Mouse (Mus musculus) neural tube, embryonic 13.5 days (tissue): ENCODE measurements around the gene Atf3. TPM values are rescaled to one million over a fixed set of nuclear protein-coding genes. Genes with fewer than 3 reads are reported as not detected.

Experiments used
- ATAC-seq: fragments of 200-750 bp; cut with Nextera tagmentation; 2 replicates; pipeline ENCODE4 v1.8.0; 2017; ENCODE audit warnings: low read depth, mild to moderate bottlenecking, moderate TSS enrichment, moderate library complexity
- H3K27ac ChIP-seq: fragments of 300-500 bp; sonication (generic); replicated peaks from 2 replicates; pipeline ENCODE4 v1.5.1; 2015; ENCODE audit warnings: moderate library complexity, mild to moderate bottlenecking, inconsistent platforms
- H3K27me3 ChIP-seq: fragments of 300-500 bp; sonication (generic); 2 replicates; pipeline ENCODE4 v1.6.1; 2015; ENCODE audit warnings: mild to moderate bottlenecking, inconsistent platforms
- H3K36me3 ChIP-seq: fragments of 300-500 bp; sonication (generic); 2 replicates; pipeline ENCODE4 v1.6.1; 2015; ENCODE audit warnings: mild to moderate bottlenecking, inconsistent platforms
- H3K4me1 ChIP-seq: fragments of 300-500 bp; sonication (generic); replicated peaks from 2 replicates; pipeline ENCODE4 v1.6.1; 2015; ENCODE audit warnings: inconsistent platforms
- H3K4me2 ChIP-seq: fragments of 300-500 bp; sonication (generic); 2 replicates; pipeline ENCODE4 v1.6.1; 2015; ENCODE audit warnings: inconsistent platforms, mild to moderate bottlenecking, moderate library complexity
- H3K4me3 ChIP-seq: fragments of 300-500 bp; sonication (generic); 2 replicates; pipeline ENCODE4 v1.5.1; 2015; ENCODE audit warnings: mild to moderate bottlenecking, inconsistent platforms
- H3K9ac ChIP-seq: fragments of 300-500 bp; sonication (generic); 2 replicates; pipeline ENCODE4 v1.6.1; 2015; ENCODE audit warnings: moderate library complexity, mild to moderate bottlenecking, inconsistent platforms
- H3K9me3 ChIP-seq: fragments of 300-500 bp; sonication (generic); 2 replicates; pipeline ENCODE4 v1.6.1; 2016; ENCODE audit warnings: inconsistent platforms
- WGBS: fragments of 180-500 bp; shearing (Covaris S2); methylation state at CpG from one replicate; pipeline ENCODE4 v1.1.7; 2015; 5-methylcytosine and 5-hydroxymethylcytosine counted together
- polyA plus RNA-seq: library from polyadenylated mRNA; unstranded; fragments of >200 nt; fragmentation: Nextera tagmentation; extraction: Ambion mirVana; gene quantifications from 2 replicates; pipeline ENCODE4 v1.2.1, GENCODE M21; 2015

Gene Atf3
- polyA plus RNA-seq, 1 experiment from 2014 or later = 2.0 TPM

DNA sequence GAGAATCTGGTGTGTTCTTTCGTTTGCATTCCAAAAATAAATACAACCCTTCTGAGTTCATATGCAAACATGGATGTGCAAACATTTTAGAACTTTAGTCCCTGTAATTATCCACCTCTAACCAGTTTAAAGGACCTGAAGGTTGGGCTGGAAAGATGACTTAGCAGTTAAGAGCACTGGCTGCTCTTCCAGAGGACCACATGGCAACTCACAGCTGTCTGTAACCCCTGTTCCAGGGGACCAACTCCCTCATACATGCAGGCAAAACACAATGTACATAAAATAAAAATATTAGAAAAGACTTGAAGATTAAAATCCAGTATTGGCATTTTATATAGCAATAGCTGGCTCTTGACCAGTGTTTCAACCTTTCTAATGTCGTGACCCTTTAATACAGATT, 7.9 kb upstream of the Atf3 start:
- 92% methylated on average over 2 of the region's 2 CpGs for WGBS
- H3K9me3 ChIP-seq = no peaks in the 10 kb centered on the region

DNA sequence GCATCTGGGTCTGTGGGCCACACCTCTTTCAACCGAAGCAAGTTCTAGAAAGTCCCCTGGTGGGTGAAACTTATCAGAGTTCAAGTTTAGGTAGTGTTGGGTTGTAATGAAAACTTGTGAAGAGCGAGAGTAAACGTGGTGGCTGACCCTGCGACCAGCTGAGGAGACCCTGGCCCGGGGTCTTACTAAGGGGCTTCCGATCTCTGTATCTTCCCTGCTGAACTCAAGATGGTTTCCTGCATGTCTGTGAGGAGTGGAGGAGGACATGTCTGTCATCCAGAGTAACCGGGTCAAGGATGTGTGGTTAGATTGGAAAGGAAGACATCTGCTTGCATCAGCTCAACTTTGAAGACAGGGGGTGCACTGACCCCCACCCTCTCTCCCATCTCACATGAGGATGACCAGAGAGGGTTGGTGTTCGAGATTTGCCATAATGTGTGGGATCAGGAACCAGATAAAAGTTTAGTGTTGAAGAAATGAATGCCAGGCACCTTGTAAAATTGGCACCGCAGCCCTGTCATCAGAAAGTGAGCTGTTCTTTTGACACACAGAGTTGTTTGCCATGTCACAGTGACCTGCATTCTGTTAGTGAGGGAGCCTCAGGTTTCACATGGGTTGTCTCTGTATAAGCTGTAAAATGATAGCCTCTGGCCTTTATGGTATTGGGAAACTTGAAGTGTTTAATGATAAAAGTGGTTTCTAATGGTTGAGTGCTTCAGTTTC, 7.3 kb upstream of the Atf3 start:
- H3K36me3 ChIP-seq = no peaks in the 10 kb centered on the region
- H3K4me2 ChIP-seq = peak overlapping the region; percentile 98
- H3K27ac ChIP-seq = no peak overlapping the region
- no peaks in the 10 kb centered on the region for H3K27me3 ChIP-seq
- peak; percentile 25; the same call in 1 of the 2 replicates for ATAC-seq
- H3K9ac ChIP-seq = peak overlapping the region; percentile 92
- peaks cover 19% of the 10 kb centered on the region for H3K4me1 ChIP-seq
- peak overlapping the region; percentile 81 for H3K4me3 ChIP-seq
- no peaks in the 10 kb centered on the region for H3K9me3 ChIP-seq
- 59% methylated on average over 9 of the region's 9 CpGs for WGBS

More for the DNA sequence above, 7.9 kb upstream of the Atf3 start:
- Histone ChIP-seq H3K4me1 (peaks cover 19% of the 10 kb centered on the region), H3K9ac (no peak overlapping the region), H3K36me3 (no peaks in the 10 kb centered on the region), H3K4me2 (peak overlapping the region; percentile 98; the same call in 1 of the 2 replicates), H3K27ac (no peak overlapping the region), H3K27me3 (no peaks in the 10 kb centered on the region), H3K4me3 (no peak overlapping the region)
- no peak for ATAC-seq

DNA sequence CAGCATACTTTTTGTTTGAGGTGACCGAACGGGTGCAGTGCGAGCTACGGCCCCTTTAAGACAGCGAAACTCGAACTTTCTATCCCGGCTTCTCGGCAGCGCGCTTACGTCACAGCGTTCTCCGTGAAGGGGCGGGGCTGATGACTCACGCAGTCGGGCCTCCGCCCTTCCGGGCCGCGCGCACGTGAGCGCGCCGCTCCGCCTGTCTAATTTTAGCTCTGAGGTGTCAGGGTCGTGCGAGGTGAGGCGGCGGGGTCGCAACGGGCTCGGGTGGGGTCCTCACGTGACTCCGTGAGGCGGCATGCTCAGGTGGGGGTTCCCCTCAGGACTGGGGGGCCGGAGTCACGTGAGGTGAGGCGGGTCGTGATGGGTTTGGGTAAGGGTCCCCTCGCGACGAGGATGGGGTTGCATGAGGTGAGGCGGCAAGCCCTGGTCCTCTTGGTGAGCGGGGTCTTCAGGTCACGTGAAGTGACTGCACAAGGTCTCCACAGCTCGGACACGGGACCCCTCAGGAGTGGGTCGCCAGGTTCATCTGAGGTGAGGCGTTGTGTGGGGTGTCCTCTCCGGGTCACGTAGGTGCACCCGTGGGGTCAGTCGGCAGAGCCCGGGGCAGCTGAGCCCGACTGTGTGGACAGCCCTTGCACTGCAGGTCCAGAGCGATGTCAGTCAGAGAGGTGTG, 6.6 kb upstream of the Atf3 start:
- peak overlapping the region; percentile 76 for H3K27ac ChIP-seq
- WGBS = 2% methylated on average over 57 of the region's 57 CpGs

DNA sequence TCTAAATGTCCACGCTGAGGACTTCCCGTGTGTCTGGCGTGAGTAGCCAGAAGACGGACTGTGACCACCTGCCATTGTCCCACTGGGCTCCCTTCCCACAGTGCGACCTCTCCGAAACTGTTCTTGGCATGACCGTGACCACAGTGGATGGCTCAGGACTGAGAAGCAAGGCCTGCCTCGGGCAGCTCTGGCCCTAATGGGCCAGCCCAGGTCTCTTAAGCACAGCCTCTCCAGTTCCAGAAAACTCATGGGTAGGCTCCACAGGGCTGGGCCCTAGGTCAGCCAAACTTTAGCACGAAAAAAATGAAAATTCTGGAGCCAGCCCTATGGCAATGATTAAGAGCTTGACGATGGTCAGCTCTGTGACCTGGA, 6.1 kb upstream of the Atf3 start:
- Histone ChIP-seq H3K9ac (peak overlapping the region; percentile 92), H3K27ac (peak overlapping the region; percentile 15), H3K9me3 (no peaks in the 10 kb centered on the region), H3K4me3 (peak overlapping the region; percentile 81), H3K4me1 (peaks cover 19% of the 10 kb centered on the region), H3K4me2 (peak overlapping the region; percentile 98), H3K27me3 (no peaks in the 10 kb centered on the region), H3K36me3 (no peaks in the 10 kb centered on the region)
- peak; percentile 79 for ATAC-seq
- WGBS = 51% methylated on average over 10 of the region's 10 CpGs

More for the DNA sequence above, 6.6 kb upstream of the Atf3 start:
- Histone ChIP-seq H3K9ac (peak overlapping the region; percentile 92), H3K4me2 (peak overlapping the region; percentile 98), H3K4me3 (peak overlapping the region; percentile 81), H3K4me1 (peaks cover 19% of the 10 kb centered on the region), H3K36me3 (no peaks in the 10 kb centered on the region), H3K9me3 (no peaks in the 10 kb centered on the region), H3K27me3 (no peaks in the 10 kb centered on the region)
- peak; percentile 89 for ATAC-seq

DNA sequence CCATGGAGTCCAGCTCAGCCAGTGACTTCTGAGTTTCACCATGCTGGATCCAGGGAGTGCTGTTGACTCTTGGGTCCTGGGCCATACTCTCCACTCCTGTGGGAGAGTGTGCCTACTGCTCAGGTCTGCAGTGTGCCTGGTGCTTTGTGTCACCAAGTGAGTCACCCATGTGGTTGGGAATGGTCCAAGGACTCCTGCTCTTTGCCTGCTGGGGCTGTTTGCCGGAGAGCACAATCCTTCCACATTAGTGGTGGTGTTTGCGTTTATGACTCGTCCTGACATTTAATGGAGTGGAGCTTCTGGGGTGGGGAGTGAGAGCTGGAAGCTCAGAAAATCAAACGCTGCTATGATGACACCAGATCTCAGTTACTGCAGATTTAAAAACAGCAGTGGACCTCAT, 4.2 kb upstream of the Atf3 start:
- WGBS = 80% methylated on average over 4 of the region's 4 CpGs
- Histone ChIP-seq H3K9me3 (no peaks in the 10 kb centered on the region), H3K9ac (no peak overlapping the region), H3K4me3 (no peak overlapping the region), H3K36me3 (no peaks in the 10 kb centered on the region), H3K27ac (no peak overlapping the region), H3K4me1 (peaks cover 19% of the 10 kb centered on the region), H3K4me2 (no peak overlapping the region), H3K27me3 (no peaks in the 10 kb centered on the region)
- ATAC-seq = no peak

DNA sequence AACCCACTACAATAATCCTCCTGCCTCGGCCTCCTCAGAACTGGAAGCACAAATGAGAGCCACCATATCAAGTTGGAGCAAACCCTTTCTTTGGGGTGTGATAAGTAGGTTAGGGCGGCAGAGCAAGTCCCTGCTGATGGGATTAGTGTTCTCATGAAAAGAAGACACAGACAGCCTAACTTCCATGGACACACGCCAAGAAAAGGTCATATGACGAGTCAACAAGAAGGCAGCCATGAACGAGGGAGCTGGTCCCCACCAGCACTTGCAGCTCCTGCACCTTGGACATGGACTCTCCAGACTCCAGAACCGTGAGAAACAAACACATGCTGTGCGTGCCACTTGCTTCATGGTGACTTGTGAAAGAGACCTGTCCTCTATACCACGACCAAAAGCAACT, 2.7 kb upstream of the Atf3 start:
- 80% methylated on average over 8 of the region's 8 CpGs for WGBS
- no peak overlapping the region for H3K9ac ChIP-seq
- H3K4me2 ChIP-seq = no peak overlapping the region
- no peak overlapping the region for H3K27ac ChIP-seq
- H3K4me1 ChIP-seq = peaks cover 21% of the 10 kb centered on the region
- no peaks in the 10 kb centered on the region for H3K36me3 ChIP-seq
- H3K27me3 ChIP-seq = 0 out of 2 replicates have a peak, but pooled peaks cover 4% of the 10 kb centered on the region
- no peak for ATAC-seq
- H3K9me3 ChIP-seq = no peaks in the 10 kb centered on the region
- H3K4me3 ChIP-seq = no peak overlapping the region

DNA sequence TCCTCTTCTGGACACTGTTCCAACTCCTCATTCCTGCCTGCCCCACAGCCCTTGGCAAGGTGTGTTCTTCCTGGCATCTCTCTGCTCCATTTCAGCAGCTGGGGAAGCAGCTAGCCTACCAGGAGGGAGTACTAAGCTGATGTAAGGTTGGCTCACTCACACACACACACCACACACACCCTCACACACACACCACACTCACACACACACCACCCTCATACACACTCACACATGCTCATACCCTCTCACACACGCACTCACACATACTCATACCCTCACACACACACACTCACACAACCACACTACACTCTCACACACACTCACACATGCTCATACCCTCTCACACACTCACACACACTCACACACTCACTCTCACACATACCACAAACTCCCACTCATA, 1.9 kb upstream of the Atf3 start:
- Histone ChIP-seq H3K36me3 (no peaks in the 10 kb centered on the region), H3K9me3 (no peaks in the 10 kb centered on the region), H3K27me3 (peaks cover 6% of the 10 kb centered on the region; the same call in 1 of the 2 replicates), H3K27ac (no peak overlapping the region), H3K4me1 (peaks cover 13% of the 10 kb centered on the region), H3K4me3 (no peak overlapping the region), H3K4me2 (no peak overlapping the region), H3K9ac (no peak overlapping the region)
- ATAC-seq = no peak
- WGBS = 95% methylated on average over 1 of the region's 1 CpGs

DNA sequence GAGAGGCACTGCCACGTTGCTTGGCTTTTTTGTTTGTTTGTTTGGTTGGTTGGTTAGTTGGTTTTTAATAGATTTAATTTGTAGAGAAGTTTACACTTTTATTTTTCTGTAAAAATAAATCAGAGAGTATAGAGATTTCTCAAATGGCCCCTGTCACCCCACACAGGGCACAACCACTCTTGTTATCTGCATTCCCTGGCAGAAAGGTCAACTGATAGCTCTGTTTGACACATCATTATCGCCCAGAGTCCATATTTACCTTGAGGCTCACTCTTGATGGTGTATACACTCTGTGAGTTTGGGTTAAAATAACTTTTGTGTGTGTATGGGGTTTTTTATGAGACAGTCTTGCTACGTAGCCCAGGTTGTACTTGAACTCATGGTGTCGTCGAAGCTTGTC, 744 bp upstream of the Atf3 start:
- Histone ChIP-seq H3K27ac (no peak overlapping the region), H3K4me3 (no peak overlapping the region), H3K9me3 (no peaks in the 10 kb centered on the region), H3K4me2 (no peak overlapping the region), H3K27me3 (peaks cover 6% of the 10 kb centered on the region; the same call in 1 of the 2 replicates), H3K4me1 (peaks cover 7% of the 10 kb centered on the region; the same call in 1 of the 2 replicates), H3K9ac (no peak overlapping the region), H3K36me3 (no peaks in the 10 kb centered on the region)
- whole genome bisulfite sequencing = 85% methylated on average over 5 of the region's 5 CpGs
- no peak for ATAC-seq

DNA sequence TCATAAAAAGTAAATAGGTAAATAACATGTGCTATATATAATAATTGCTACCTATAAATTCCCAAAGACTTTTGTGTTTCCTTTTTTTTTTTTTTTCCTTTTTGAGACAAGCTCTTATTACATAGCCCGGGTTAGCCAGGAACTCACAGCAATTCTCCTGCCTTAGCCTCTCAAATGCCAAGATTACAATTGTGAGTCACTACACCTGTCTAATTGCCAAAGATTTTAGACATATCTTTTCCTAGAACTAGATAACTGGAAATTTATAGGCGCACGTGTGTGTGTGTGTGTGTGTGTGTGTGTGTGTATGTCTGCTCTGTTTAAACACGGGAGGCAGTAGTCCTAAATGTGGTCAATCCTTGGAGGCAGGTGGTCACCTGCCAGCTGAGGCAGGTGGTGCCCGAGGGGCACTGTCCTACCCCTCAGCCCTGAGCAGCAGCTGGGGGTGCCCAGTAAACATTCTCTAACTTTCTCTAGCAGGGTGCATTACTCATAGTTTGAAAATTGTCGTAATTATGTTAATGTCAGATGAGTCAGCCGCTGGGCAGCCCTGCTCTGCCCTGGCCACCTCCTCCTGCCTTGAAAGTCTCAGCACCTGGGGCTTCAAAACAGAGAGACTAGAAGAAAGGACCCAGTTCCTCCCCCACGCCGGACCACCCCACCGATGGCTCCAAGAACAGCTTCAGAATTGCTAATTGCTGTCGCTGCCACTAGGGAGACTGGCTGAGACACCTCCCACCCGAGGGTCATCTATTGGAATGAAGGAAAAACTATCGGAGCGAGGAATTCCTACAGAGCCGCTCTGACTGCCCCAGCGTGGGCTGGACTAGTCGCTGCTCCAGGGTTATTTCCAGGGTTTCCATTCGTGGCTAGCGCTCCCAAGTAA, 1.8 kb downstream of the Atf3 start:
- peak overlapping the region; percentile 23 for H3K4me2 ChIP-seq
- no peaks in the 10 kb centered on the region for H3K9me3 ChIP-seq
- peaks cover 5% of the 10 kb centered on the region; the same call in 1 of the 2 replicates for H3K4me1 ChIP-seq
- H3K36me3 ChIP-seq = no peaks in the 10 kb centered on the region
- peaks cover 6% of the 10 kb centered on the region; the same call in 1 of the 2 replicates for H3K27me3 ChIP-seq
- no peak overlapping the region for H3K9ac ChIP-seq
- 35% methylated on average over 19 of the region's 19 CpGs for WGBS
- no peak overlapping the region for H3K27ac ChIP-seq
- H3K4me3 ChIP-seq = no peak overlapping the region
- no peak for ATAC-seq

DNA sequence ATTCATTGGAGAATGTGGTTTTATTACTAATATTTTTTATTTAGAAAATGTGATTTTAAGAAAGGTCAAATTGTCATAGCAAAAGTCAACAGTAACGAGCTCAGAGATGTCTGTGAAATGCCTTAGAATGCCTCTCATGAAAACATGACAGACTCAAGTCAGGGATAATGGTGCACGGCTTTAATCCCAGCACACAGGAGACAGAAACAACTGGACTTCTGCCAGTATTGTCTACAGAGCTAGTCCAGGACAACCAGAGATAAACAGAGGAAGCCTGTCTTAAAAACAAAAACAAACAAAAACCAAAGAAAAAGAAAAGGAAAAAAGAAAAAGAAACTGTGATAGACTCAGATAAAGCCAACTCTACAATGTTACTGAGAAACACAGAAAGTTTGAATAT, 6.7 kb downstream of the Atf3 start:
- Histone ChIP-seq H3K4me1 (peaks cover under 1% of the 10 kb centered on the region; the same call in 1 of the 2 replicates), H3K9ac (no peak overlapping the region), H3K4me3 (no peak overlapping the region), H3K9me3 (no peaks in the 10 kb centered on the region), H3K4me2 (no peak overlapping the region), H3K27ac (no peak overlapping the region), H3K36me3 (no peaks in the 10 kb centered on the region), H3K27me3 (peaks cover 6% of the 10 kb centered on the region; the same call in 1 of the 2 replicates)
- WGBS = 65% methylated on average over 2 of the region's 2 CpGs
- ATAC-seq = no peak

DNA sequence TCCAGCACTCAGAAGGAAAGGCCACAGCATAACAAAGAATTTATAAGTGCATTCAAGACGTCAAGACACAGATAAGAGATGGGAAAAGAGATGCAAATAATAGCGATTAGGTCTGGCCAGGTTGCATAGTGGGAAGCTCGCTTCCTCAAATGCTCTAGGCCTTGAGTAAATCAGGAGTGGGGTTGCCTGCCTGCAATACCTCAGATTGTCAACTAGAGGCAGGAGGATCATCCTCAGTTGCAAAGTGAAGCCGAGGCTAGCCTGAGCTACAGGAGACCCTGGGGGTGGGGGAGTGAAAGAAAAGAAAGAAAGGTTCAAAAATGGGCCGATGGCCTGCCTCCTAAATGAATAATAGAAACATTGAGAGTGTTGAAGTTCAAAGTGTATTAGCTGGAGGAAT, 12.0 kb downstream of the Atf3 start:
- WGBS = 77% methylated on average over 5 of the region's 5 CpGs
- Histone ChIP-seq H3K36me3 (no peaks in the 10 kb centered on the region), H3K4me3 (no peak overlapping the region), H3K4me2 (no peak overlapping the region), H3K9me3 (no peaks in the 10 kb centered on the region), H3K27me3 (no peaks in the 10 kb centered on the region), H3K4me1 (no peaks in the 10 kb centered on the region), H3K27ac (no peak overlapping the region), H3K9ac (no peak overlapping the region)
- no peak for ATAC-seq

DNA sequence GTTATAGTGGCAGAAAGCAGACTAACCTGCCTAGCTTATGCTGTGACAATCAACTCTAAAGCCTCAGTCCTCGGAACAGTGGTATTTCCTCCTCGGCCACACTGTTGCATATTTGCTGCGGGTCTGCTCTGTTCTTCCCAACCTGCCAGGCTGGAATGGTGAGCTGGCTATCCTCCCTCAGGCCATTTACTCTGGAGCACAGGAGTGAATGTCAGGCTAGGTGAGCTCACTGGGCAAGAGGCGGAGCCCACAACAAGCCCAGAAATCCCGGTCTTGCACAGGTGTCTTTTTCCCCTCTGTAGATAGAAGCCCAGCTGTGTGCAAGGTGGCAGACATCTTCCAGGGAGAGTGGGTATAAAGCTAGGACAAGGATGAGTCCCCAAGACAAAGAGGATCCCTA, 13.0 kb downstream of the Atf3 start:
- H3K9ac ChIP-seq = no peak overlapping the region
- H3K4me1 ChIP-seq = no peaks in the 10 kb centered on the region
- 78% methylated on average over 5 of the region's 5 CpGs for WGBS
- no peaks in the 10 kb centered on the region for H3K9me3 ChIP-seq
- H3K36me3 ChIP-seq = no peaks in the 10 kb centered on the region
- H3K27ac ChIP-seq = no peak overlapping the region
- ATAC-seq = no peak
- no peak overlapping the region for H3K4me2 ChIP-seq
- no peak overlapping the region for H3K4me3 ChIP-seq
- no peaks in the 10 kb centered on the region for H3K27me3 ChIP-seq
